Mouse (Mus musculus) embryonic facial prominence, embryonic 15.5 days (tissue): Measurements from ENCODE around the gene Tamm41. TPM values are rescaled to one million over a fixed set of nuclear protein-coding genes. Genes with fewer than 3 reads are reported as not detected.

ENCODE experiments used
- ATAC-seq: fragments of 200-750 bp; cut with Nextera tagmentation; 2 replicates; pipeline ENCODE4 v1.8.0; 2017; ENCODE audit warnings: low read depth, moderate TSS enrichment; ENCODE audit not compliant: insufficient number of reproducible peaks, low FRiP score, low TSS enrichment
- H3K27ac ChIP-seq: fragments of 300-500 bp; sonication (generic); replicated peaks from 2 replicates; pipeline ENCODE4 v1.5.1; 2015; ENCODE audit warnings: mild to moderate bottlenecking, inconsistent platforms
- H3K27me3 ChIP-seq: fragments of 300-500 bp; sonication (generic); 2 replicates; pipeline ENCODE4 v1.6.1; 2015; ENCODE audit warnings: inconsistent platforms
- H3K36me3 ChIP-seq: fragments of 300-500 bp; sonication (generic); 2 replicates; pipeline ENCODE4 v1.6.1; 2015; ENCODE audit warnings: mild to moderate bottlenecking, inconsistent platforms
- H3K4me1 ChIP-seq: fragments of 300-500 bp; sonication (generic); 2 replicates; pipeline ENCODE4 v1.6.1; 2015; ENCODE audit warnings: inconsistent platforms
- H3K4me2 ChIP-seq: fragments of 300-500 bp; sonication (generic); replicated peaks from 2 replicates; pipeline ENCODE4 v1.6.1; 2015; ENCODE audit warnings: mild to moderate bottlenecking, inconsistent platforms
- H3K4me3 ChIP-seq: fragments of 300-500 bp; sonication (generic); replicated peaks from 2 replicates; pipeline ENCODE4 v1.5.1; 2015; ENCODE audit warnings: mild to moderate bottlenecking, inconsistent platforms
- H3K9ac ChIP-seq: fragments of 300-500 bp; sonication (generic); 2 replicates; pipeline ENCODE4 v1.6.1; 2015; ENCODE audit warnings: inconsistent platforms
- H3K9me3 ChIP-seq: fragments of 300-500 bp; sonication (generic); replicated peaks from 2 replicates; pipeline ENCODE4 v1.6.1; 2016; ENCODE audit warnings: inconsistent platforms
- WGBS: fragments of 180-500 bp; shearing (Covaris S2); methylation state at CpG from one replicate; pipeline ENCODE4 v1.1.7; 2015; 5-methylcytosine and 5-hydroxymethylcytosine counted together
- polyA plus RNA-seq: library from polyadenylated mRNA; unstranded; fragments of >200 nt; fragmentation: Nextera tagmentation; extraction: Ambion mirVana; gene quantifications from 2 replicates; pipeline ENCODE4 v1.2.1, GENCODE M21; 2015

Gene Tamm41
- polyA plus RNA-seq, 1 experiment from 2014 or later = 54.7 TPM

- WGBS = 14% methylated on average over 6 of the region's 6 CpGs
- no peak for ATAC-seq
- H3K27ac ChIP-seq = peak overlapping the region; percentile 94
Measured at GRCm38 (mm10) chr6:114970386-114970785, 67.3 kb downstream of the Tamm41 start.

DNA sequence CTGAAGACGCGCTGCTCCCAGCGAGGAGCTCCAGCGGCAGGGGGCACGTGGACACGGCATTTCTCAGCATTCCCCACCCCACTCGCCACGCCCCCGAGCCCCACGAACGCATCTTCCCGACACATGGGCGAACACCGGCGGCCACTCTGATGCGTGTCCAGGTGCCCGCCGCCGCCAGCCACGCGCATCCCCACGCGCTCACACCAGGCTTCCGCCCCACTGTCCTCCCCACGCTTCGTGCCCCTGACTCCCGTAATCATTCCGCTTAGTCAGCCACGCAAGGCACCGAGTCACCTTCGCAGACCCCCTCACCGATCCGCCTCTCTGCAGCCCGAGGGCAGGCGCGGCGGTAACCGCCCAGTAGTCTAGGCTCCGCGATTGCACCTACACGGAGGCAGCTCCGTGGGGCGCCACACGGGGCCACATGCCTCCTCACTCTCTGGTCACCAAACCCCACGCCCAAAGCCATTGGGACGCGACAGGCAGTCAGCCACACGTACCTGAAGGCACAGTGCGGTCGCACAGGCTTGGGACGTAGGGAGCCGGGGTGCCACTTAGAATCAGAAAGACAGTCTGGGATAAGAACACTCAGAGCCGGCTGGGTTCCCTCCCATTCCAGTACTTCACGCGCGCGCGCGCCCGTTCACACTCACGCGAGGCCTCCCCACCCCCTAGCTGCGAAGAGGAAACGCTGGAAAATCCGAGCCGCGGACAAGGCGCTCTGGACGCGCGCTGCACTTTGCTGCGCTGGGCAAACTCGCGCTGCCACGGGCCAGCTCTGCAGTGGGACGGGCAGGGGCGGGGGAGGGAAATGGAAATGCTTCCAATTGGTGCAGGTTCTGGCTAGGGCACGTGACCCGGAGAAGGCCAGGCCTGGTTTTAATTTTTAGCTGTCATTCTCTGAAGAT, 68.2 kb downstream of the Tamm41 start, which contains the start of gene Vgll4:
Vgll4 (minus strand) TSS at position 782 of the 908 bp plus-strand sequence.
- H3K4me2 ChIP-seq = peak within 1 kb of the TSS; percentile 99
- no peaks in the 10 kb centered on the region for H3K27me3 ChIP-seq
- H3K4me3 ChIP-seq = peak within 1 kb of the TSS; percentile 80
- no peaks in the 10 kb centered on the region for H3K36me3 ChIP-seq
- WGBS = under 1% methylated on average over 78 of the region's 79 CpGs
- peak; percentile 75 for ATAC-seq
- H3K27ac ChIP-seq = peak within 1 kb of the TSS; percentile 94
- peaks cover 44% of the 10 kb centered on the region for H3K4me1 ChIP-seq
- no peaks in the 10 kb centered on the region for H3K9me3 ChIP-seq
- peak within 1 kb of the TSS; percentile 78 for H3K9ac ChIP-seq

More at GRCm38 (mm10) chr6:114970386-114970785, 67.3 kb downstream of the Tamm41 start:
- Histone ChIP-seq H3K4me3 (peak overlapping the region; percentile 80; the same call in 1 of the 2 replicates), H3K9me3 (no peaks in the 10 kb centered on the region), H3K4me2 (peak overlapping the region; percentile 99), H3K4me1 (peaks cover 35% of the 10 kb centered on the region), H3K36me3 (no peaks in the 10 kb centered on the region), H3K27me3 (no peaks in the 10 kb centered on the region), H3K9ac (no peak overlapping the region)

- ATAC-seq = peak; percentile 78
- H3K4me1 ChIP-seq = peaks cover 53% of the 10 kb centered on the region
Measured at GRCm38 (mm10) chr6:114968361-114969212, 69.1 kb downstream of the Tamm41 start.

GRCm38 (mm10) chr6:114967623-114968022, 70.1 kb downstream of the Tamm41 start:
- Histone ChIP-seq H3K27ac (0 out of 2 replicates have a peak overlapping the region, but pooled peaks have one; percentile 4), H3K36me3 (no peaks in the 10 kb centered on the region), H3K4me1 (peaks cover 54% of the 10 kb centered on the region), H3K4me2 (peak overlapping the region; percentile 99), H3K27me3 (no peaks in the 10 kb centered on the region), H3K9ac (no peak overlapping the region), H3K4me3 (peak overlapping the region; percentile 80), H3K9me3 (no peaks in the 10 kb centered on the region)
- WGBS = 37% methylated on average over 12 of the region's 12 CpGs
- ATAC-seq = no peak

More at GRCm38 (mm10) chr6:114968361-114969212, 69.1 kb downstream of the Tamm41 start:
- peak overlapping the region; percentile 78 for H3K9ac ChIP-seq
- no peaks in the 10 kb centered on the region for H3K27me3 ChIP-seq
- peak overlapping the region; percentile 80 for H3K4me3 ChIP-seq
- H3K4me2 ChIP-seq = peak overlapping the region; percentile 99
- under 1% methylated on average over 82 of the region's 82 CpGs for WGBS
- H3K9me3 ChIP-seq = no peaks in the 10 kb centered on the region
- peak overlapping the region; percentile 94 for H3K27ac ChIP-seq
- no peaks in the 10 kb centered on the region for H3K36me3 ChIP-seq

DNA sequence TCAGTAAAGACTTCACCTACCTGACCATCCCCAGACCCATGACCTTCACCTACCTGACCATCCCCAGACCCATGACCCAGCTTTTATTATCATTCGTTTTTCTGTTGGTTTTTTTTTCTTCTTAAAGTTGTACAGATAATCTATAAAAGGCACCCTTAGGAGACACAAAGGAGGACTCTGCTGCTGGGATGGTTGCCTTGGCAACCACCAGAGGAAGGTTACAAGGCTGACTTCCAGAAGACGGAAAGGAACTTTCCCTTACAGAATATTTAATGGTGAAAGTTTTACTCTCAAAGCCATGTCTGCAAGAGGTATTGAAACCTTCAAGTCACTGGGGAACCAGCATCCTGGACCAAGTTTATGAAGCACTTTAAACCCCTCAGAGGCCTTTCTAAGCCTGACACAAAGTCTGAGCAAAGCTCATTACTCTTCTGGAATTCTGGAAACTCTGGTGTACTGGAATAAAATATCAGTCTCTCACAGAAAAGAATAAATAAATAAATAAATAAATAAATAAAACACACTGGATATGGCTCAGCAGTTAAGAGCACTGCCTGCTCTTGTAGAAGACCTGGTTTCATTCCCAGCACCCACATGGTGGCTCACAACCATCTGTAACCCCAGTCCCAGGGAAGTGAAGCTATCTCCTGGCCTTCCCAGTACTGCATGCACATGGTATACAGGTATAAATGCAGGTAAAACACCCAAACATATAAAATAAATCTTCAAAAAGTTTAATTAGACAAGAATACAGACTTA, 71.1 kb downstream of the Tamm41 start:
- 48% methylated on average over 2 of the region's 2 CpGs for WGBS
- Histone ChIP-seq H3K9ac (no peak overlapping the region), H3K4me3 (no peak overlapping the region), H3K4me1 (peaks cover 52% of the 10 kb centered on the region), H3K27ac (no peak overlapping the region), H3K4me2 (peak overlapping the region; percentile 99; the same call in 1 of the 2 replicates), H3K27me3 (no peaks in the 10 kb centered on the region), H3K36me3 (no peaks in the 10 kb centered on the region), H3K9me3 (no peaks in the 10 kb centered on the region)
- no peak for ATAC-seq

DNA sequence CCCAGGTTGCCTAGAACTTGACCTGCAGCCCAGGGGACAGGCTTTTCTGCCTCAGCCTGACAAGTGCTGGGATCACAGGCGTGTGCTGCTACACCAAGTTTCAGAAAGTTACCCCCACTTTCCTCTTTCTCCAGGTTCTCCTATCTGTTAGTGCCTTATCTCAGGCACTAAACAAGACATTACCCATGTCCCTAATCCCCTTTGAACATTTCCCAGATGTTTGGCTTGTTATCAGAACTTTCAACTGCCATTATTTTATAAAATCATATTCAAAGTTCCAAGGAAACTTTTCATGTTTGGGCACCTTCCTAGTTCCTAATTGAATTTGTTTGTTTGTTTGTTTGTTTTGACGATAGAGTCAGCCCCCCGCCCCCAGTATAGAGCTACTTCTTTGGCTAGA, 71.9 kb downstream of the Tamm41 start:
- Histone ChIP-seq H3K4me1 (peaks cover 50% of the 10 kb centered on the region), H3K36me3 (no peaks in the 10 kb centered on the region), H3K27me3 (no peaks in the 10 kb centered on the region), H3K4me2 (no peak overlapping the region), H3K9me3 (no peaks in the 10 kb centered on the region), H3K4me3 (no peak overlapping the region), H3K27ac (no peak overlapping the region), H3K9ac (no peak overlapping the region)
- WGBS = 80% methylated on average over 3 of the region's 3 CpGs
- ATAC-seq = no peak

GRCm38 (mm10) chr6:114965396-114965795, 72.3 kb downstream of the Tamm41 start:
- no peaks in the 10 kb centered on the region for H3K9me3 ChIP-seq
- 75% methylated on average over 8 of the region's 8 CpGs for WGBS
- no peak for ATAC-seq
- no peak overlapping the region for H3K4me3 ChIP-seq
- no peaks in the 10 kb centered on the region for H3K36me3 ChIP-seq
- H3K4me1 ChIP-seq = peaks cover 49% of the 10 kb centered on the region
- H3K27ac ChIP-seq = no peak overlapping the region
- no peaks in the 10 kb centered on the region for H3K27me3 ChIP-seq
- H3K9ac ChIP-seq = no peak overlapping the region
- H3K4me2 ChIP-seq = 0 out of 2 replicates have a peak overlapping the region, but pooled peaks have one; percentile 4

GRCm38 (mm10) chr6:114964235-114964634, 73.4 kb downstream of the Tamm41 start:
- 48% methylated on average over 2 of the region's 2 CpGs for WGBS
- Histone ChIP-seq H3K36me3 (no peaks in the 10 kb centered on the region), H3K27ac (peak overlapping the region; percentile 18; the same call in 1 of the 2 replicates), H3K27me3 (no peaks in the 10 kb centered on the region), H3K4me1 (peaks cover 39% of the 10 kb centered on the region), H3K4me3 (no peak overlapping the region), H3K9me3 (no peaks in the 10 kb centered on the region), H3K4me2 (no peak overlapping the region), H3K9ac (no peak overlapping the region)
- ATAC-seq = no peak

DNA sequence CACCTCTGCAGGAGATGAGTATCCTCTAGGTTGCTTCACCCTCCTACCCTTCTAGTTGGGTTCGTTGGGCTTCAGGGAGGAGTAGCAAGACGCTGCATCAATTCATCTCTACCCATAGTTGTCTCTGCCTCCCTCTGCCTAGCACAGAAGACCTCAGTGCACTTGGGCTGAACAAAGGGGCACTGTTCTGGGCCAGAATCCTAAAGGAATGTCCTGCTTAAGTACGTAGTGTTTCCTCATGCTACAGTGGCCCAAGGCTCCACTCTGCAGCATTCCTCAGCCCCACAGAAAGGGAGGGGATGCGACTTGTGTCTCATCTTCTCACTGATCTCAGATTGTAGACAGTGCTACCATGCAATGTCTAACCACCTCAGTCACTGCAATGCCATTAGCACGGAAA, 74.0 kb downstream of the Tamm41 start:
- Histone ChIP-seq H3K9me3 (no peaks in the 10 kb centered on the region), H3K4me3 (no peak overlapping the region), H3K9ac (no peak overlapping the region), H3K27me3 (no peaks in the 10 kb centered on the region), H3K4me2 (no peak overlapping the region), H3K27ac (peak overlapping the region; percentile 18; the same call in 1 of the 2 replicates), H3K36me3 (no peaks in the 10 kb centered on the region), H3K4me1 (peaks cover 39% of the 10 kb centered on the region)
- no peak for ATAC-seq
- WGBS = 44% methylated on average over 5 of the region's 5 CpGs

GRCm38 (mm10) chr6:114961276-114962068, 76.2 kb downstream of the Tamm41 start:
- peaks cover 27% of the 10 kb centered on the region for H3K4me1 ChIP-seq
- no peak overlapping the region for H3K4me2 ChIP-seq
- H3K9ac ChIP-seq = no peak overlapping the region
- H3K27ac ChIP-seq = no peak overlapping the region
- no peak overlapping the region for H3K4me3 ChIP-seq
- no peaks in the 10 kb centered on the region for H3K9me3 ChIP-seq
- no peaks in the 10 kb centered on the region for H3K36me3 ChIP-seq
- ATAC-seq = no peak
- no peaks in the 10 kb centered on the region for H3K27me3 ChIP-seq
- whole genome bisulfite sequencing = 69% methylated on average over 10 of the region's 10 CpGs
